ENCODE assay signal across 8 mouse cellular contexts in genomic region chr3:115642846-115643260, GRCm38 (mm10).
DNase-seq lines count a peak whose midpoint lies in the region; ATAC-seq lines count a peak whose summit lies in the region.

No protein-coding gene starts in this region.

- DNase-seq in adrenal gland, adult 2 months = peak; percentile 77
- DNase-seq in embryo, embryonic 11.5 days (ENCODE audit: low read depth, low spot score) = peak; percentile 58
- DNase-seq in gastrocnemius, postnatal 36 days = peak; percentile 64 to 65
- DNase-seq in left cerebral cortex, postnatal 36 days (ENCODE audit: low spot score in 2 of 2) = peak; percentile 76 to 77
- DNase-seq in midbrain, embryonic 10.5 days (ENCODE audit: low spot score) = peak; percentile 84
- peak; percentile 95 for DNase-seq in right cerebral cortex, postnatal 4 days
- peak; percentile 74 for DNase-seq in yolk sac, embryonic 10.5 days (ENCODE audit: low spot score)

- H3K9ac ChIP-seq in intestine, embryonic 15.5 days = no peak overlapping the region

- H3K4me1 ChIP-seq in intestine, embryonic 15.5 days (replicated peaks) = 0 out of 2 replicates have a peak, but pooled peaks cover 5% of the 10 kb centered on the region
- H3K4me1 ChIP-seq in midbrain, embryonic 10.5 days = peaks cover 12% of the 10 kb centered on the region

- intact Hi-C loops in gastrocnemius, postnatal 36 days (cut with DNase I) = loop anchor here (2.0 kb wide), 1 partner anchor 46 kb away; no protein-coding TSS in a partner anchor
- intact Hi-C loops in left cerebral cortex, postnatal 36 days (cut with DNase I) = loop anchor here (1.0 to 10.0 kb wide), 4 partner anchors 47 to 1988 kb away; no protein-coding TSS in a partner anchor

- H3K4me2 ChIP-seq in intestine, embryonic 15.5 days (replicated peaks) = peak overlapping the region; percentile 75

- no peaks in the 10 kb centered on the region for H3K36me3 ChIP-seq in intestine, embryonic 15.5 days
- no peaks in the 10 kb centered on the region for H3K36me3 ChIP-seq in midbrain, embryonic 10.5 days

- no peaks in the 10 kb centered on the region for H3K9me3 ChIP-seq in intestine, embryonic 15.5 days
- H3K9me3 ChIP-seq in midbrain, embryonic 10.5 days (replicated peaks) = no peaks in the 10 kb centered on the region

- peak; percentile 78; the same call in 1 of the 2 replicates for ATAC-seq in intestine, embryonic 15.5 days

- no peak overlapping the region for H3K27ac ChIP-seq in intestine, embryonic 15.5 days
- peak overlapping the region; percentile 88 for H3K27ac ChIP-seq in midbrain, embryonic 10.5 days (replicated peaks)

- H3K4me3 ChIP-seq in intestine, embryonic 15.5 days (replicated peaks) = peak overlapping the region; percentile 37
- H3K4me3 ChIP-seq in midbrain, embryonic 10.5 days = peak overlapping the region; percentile 61

- WGBS in intestine, embryonic 15.5 days = 5% methylated on average over 11 of the region's 11 CpGs
- WGBS in midbrain, embryonic 10.5 days = 6% methylated on average over 11 of the region's 11 CpGs

- H3K27me3 ChIP-seq in intestine, embryonic 15.5 days (replicated peaks) = no peaks in the 10 kb centered on the region
- no peaks in the 10 kb centered on the region for H3K27me3 ChIP-seq in midbrain, embryonic 10.5 days (ENCODE audit: low read depth, poor library complexity, severe bottlenecking)
